Mouse (Mus musculus): ENCODE results near the gene BC034090.

DNA sequence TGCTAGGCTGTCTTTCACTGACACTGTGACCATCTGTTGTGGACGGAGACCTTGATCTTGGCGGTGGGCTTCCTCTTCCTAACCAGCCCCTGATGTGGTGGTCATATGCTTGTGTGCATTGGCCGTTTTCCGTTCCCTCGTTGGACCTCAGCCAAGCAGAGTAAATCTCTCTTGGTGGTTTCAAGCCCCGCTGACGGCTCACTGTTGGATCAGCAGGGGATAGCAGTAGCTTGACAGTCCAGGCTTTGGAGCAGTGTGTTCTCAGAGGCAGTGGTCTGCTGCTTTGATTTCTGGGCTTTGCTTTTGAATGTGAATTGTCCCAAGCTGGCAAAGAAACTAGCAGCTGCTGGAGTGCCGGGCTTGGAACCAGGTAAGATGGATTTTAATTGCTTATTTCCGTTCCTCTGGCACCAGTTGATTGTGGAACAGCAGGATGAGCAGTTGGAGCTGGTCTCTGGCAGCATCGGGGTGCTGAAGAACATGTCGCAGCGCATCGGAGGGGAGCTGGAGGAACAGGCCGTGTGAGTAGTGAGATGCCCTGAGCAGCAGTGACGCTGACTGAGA is 51.4 kb downstream of the BC034090 start:
- TF ChIP-seq CTCF (conservative IDR thresholded peaks at IDR 0.05; ENCODE audit: low read length), result no peak
- TF ChIP-seq NANOG (IDR thresholded peaks at IDR 0.05; ENCODE audit: borderline replicate concordance, low read length), result no peak
